Mouse (Mus musculus): ENCODE results near the gene Rnf150. TPM values are rescaled to one million over a fixed set of nuclear protein-coding genes. Genes with fewer than 3 reads are reported as not detected.

The Rnf150 gene
- polyA plus RNA-seq, 1 experiment from 2014 or later, result 0.55 TPM

DNA sequence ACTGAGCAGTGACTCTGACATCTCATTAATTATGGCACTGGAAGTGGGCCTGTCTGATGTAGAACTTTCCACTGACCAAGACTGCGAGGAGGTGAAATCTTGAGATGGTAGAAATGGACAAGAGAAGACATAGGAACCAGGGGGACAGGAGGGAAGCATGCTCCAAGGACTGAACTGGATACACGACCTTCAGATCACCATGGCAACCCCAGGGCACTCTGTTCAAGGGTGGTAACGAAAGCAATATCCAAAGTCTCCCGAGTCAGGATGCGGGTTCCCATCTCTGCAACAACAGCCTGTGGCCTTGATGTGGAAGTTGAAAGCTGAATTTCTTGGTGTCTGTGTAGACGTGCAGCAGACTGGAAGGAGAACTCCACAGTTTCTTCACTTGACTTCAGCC, 220.3 kb downstream of the Rnf150 start:
- TF ChIP-seq EP300 (optimal IDR thresholded peaks at IDR 0.05), result no peak
- TF ChIP-seq CTCF (IDR thresholded peaks at IDR 0.05; ENCODE audit: low read depth), result no peak
- no peaks in the 10 kb centered on the region for H3K4me1 ChIP-seq (replicated peaks; ENCODE audit: control insufficient read depth, insufficient read depth)
- no peak overlapping the region for H3K4me3 ChIP-seq (ENCODE audit: low read depth, low read length)
- H3K9me3 ChIP-seq (ENCODE audit: control insufficient read depth, low read length), result no peaks in the 10 kb centered on the region
- H3K36me3 ChIP-seq (ENCODE audit: control insufficient read depth, insufficient read depth, low read length), result no peaks in the 10 kb centered on the region
- DNase-seq (ENCODE audit: low spot score) (no peak), ATAC-seq (ENCODE audit: low FRiP score, low TSS enrichment) (no peak)
- no peaks in the 10 kb centered on the region for H3K27me3 ChIP-seq (ENCODE audit: control insufficient read depth, insufficient read depth, low read length)
- H3K27ac ChIP-seq (replicated peaks), result no peak overlapping the region
- WGBS, result 82% methylated on average over 6 of the region's 6 CpGs
- no peak overlapping the region for H3K9ac ChIP-seq (ENCODE audit: low read length)
- H3K4me2 ChIP-seq (replicated peaks; ENCODE audit: low read depth), result no peak overlapping the region

DNA sequence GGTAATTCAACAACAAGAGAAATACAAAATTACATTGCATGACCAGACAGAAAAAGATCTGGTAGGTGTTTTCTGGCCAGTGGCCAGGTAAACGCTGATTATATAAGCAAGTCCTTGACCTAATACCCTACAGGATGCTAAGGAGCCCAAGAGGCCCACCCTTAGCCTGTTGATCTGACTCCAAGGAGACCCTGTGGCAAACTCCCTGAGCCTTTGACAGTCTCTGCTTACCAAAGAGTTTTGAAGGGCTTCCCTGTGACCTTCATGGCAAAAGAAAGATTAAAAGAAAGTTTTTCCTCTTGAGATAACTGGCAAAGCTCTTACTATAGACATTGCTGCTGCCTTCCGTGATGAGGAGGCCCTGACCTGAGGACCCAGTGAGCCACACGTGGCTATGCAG, 222.4 kb downstream of the Rnf150 start:
- WGBS, result 51% methylated on average over 3 of the region's 3 CpGs
- H3K9me3 ChIP-seq (ENCODE audit: control insufficient read depth, low read length), result no peaks in the 10 kb centered on the region
- H3K27ac ChIP-seq (replicated peaks), result no peak overlapping the region
- H3K4me1 ChIP-seq (replicated peaks; ENCODE audit: control insufficient read depth, insufficient read depth), result no peaks in the 10 kb centered on the region
- H3K4me2 ChIP-seq (replicated peaks; ENCODE audit: low read depth), result no peak overlapping the region
- H3K9ac ChIP-seq (ENCODE audit: low read length), result no peak overlapping the region
- H3K36me3 ChIP-seq (ENCODE audit: control insufficient read depth, insufficient read depth, low read length), result no peaks in the 10 kb centered on the region
- TF ChIP-seq EP300 (optimal IDR thresholded peaks at IDR 0.05), result no peak
- TF ChIP-seq CTCF (IDR thresholded peaks at IDR 0.05; ENCODE audit: low read depth), result no peak
- no peak overlapping the region for H3K4me3 ChIP-seq (ENCODE audit: low read depth, low read length)
- H3K27me3 ChIP-seq (ENCODE audit: control insufficient read depth, insufficient read depth, low read length), result no peaks in the 10 kb centered on the region
- no peak for DNase-seq (ENCODE audit: low spot score)
- ATAC-seq (ENCODE audit: low FRiP score, low TSS enrichment), result no peak

DNA sequence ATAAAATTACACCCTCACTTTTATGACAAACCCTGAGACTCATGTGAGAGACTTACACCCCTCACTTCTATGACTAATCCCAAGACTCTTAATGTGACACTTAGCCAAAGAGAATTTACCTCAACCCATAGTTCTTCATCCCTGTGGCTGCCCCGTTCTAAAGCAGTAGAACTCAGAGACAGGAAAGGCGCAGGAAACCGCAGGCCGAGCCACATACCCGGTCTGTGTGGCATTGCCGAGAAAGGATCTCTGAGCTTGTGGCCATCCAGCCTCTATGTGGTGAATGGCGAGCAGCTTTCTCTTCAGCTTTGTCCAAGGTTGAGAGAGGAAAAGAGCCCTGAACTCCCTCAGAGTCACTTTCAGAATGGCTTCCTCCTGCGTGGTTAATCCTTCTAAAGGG, 223.5 kb downstream of the Rnf150 start:
- H3K4me1 ChIP-seq (replicated peaks; ENCODE audit: control insufficient read depth, insufficient read depth), result no peaks in the 10 kb centered on the region
- H3K27ac ChIP-seq (replicated peaks), result no peak overlapping the region
- no peak overlapping the region for H3K4me2 ChIP-seq (replicated peaks; ENCODE audit: low read depth)
- no peak overlapping the region for H3K4me3 ChIP-seq (ENCODE audit: low read depth, low read length)
- no peaks in the 10 kb centered on the region for H3K9me3 ChIP-seq (ENCODE audit: control insufficient read depth, low read length)
- ATAC-seq (ENCODE audit: low FRiP score, low TSS enrichment) (no peak), DNase-seq (ENCODE audit: low spot score) (no peak)
- TF ChIP-seq EP300 (optimal IDR thresholded peaks at IDR 0.05) (no peak), CTCF (IDR thresholded peaks at IDR 0.05; ENCODE audit: low read depth) (no peak)
- whole genome bisulfite sequencing, result 87% methylated on average over 8 of the region's 8 CpGs
- no peaks in the 10 kb centered on the region for H3K36me3 ChIP-seq (ENCODE audit: control insufficient read depth, insufficient read depth, low read length)
- no peaks in the 10 kb centered on the region for H3K27me3 ChIP-seq (ENCODE audit: control insufficient read depth, insufficient read depth, low read length)
- H3K9ac ChIP-seq (ENCODE audit: low read length), result no peak overlapping the region

DNA sequence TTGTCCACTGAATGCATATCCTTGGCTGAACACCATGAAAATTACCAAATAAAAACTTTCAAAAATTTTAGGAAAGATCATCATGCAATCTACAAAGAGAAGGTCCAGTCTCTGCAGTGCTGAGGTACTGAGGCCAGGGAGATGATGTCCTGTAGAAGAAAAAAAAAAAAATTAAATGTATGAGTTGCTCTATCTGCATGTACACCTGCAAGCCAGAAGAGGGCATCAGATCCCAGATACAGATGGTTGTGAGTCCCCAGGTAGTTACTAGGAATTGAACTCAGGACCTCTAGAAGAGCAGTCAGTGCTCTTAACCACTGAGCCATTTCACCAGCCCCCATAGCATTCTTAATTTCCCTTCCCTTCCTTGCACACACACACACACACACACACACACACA, 224.4 kb downstream of the Rnf150 start:
- TF ChIP-seq CTCF (IDR thresholded peaks at IDR 0.05; ENCODE audit: low read depth) (peak; percentile 53), EP300 (optimal IDR thresholded peaks at IDR 0.05) (no peak)
- Histone ChIP-seq H3K4me1 (replicated peaks; ENCODE audit: control insufficient read depth, insufficient read depth) (no peaks in the 10 kb centered on the region), H3K27me3 (ENCODE audit: control insufficient read depth, insufficient read depth, low read length) (no peaks in the 10 kb centered on the region), H3K27ac (replicated peaks) (no peak overlapping the region), H3K4me2 (replicated peaks; ENCODE audit: low read depth) (no peak overlapping the region), H3K36me3 (ENCODE audit: control insufficient read depth, insufficient read depth, low read length) (no peaks in the 10 kb centered on the region), H3K4me3 (ENCODE audit: low read depth, low read length) (no peak overlapping the region), H3K9ac (ENCODE audit: low read length) (no peak overlapping the region), H3K9me3 (ENCODE audit: control insufficient read depth, low read length) (no peaks in the 10 kb centered on the region)
- DNase-seq (ENCODE audit: low spot score) (no peak), ATAC-seq (ENCODE audit: low FRiP score, low TSS enrichment) (no peak)

DNA sequence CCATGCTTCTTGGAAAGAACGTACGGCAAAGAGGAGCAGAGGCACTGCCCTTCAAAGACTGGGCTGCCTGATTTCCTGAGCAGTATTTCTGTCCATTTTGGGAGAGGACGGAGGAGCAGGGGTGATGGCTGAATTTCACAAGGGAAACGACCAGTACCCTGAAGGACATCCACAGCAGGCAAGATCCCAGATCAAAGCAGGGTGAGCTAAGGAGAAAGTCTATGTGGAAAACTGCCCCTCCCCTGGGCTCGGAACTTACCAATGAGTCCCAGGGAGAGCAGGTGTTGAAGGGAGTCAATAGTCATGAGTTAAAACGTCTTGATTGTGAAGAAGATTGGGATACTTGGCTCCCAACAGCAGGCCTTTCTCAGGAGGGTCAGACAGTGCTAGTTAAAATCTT, 225.0 kb downstream of the Rnf150 start:
- Histone ChIP-seq H3K9ac (ENCODE audit: low read length) (no peak overlapping the region), H3K4me3 (ENCODE audit: low read depth, low read length) (no peak overlapping the region), H3K27me3 (ENCODE audit: control insufficient read depth, insufficient read depth, low read length) (no peaks in the 10 kb centered on the region), H3K36me3 (ENCODE audit: control insufficient read depth, insufficient read depth, low read length) (no peaks in the 10 kb centered on the region), H3K9me3 (ENCODE audit: control insufficient read depth, low read length) (no peaks in the 10 kb centered on the region), H3K27ac (replicated peaks) (no peak overlapping the region), H3K4me2 (replicated peaks; ENCODE audit: low read depth) (no peak overlapping the region), H3K4me1 (replicated peaks; ENCODE audit: control insufficient read depth, insufficient read depth) (no peaks in the 10 kb centered on the region)
- no peak for TF ChIP-seq CTCF (IDR thresholded peaks at IDR 0.05; ENCODE audit: low read depth)
- no peak for ATAC-seq (ENCODE audit: low FRiP score, low TSS enrichment)
- DNase-seq (ENCODE audit: low spot score), result no peak
- 81% methylated on average over 6 of the region's 6 CpGs for WGBS

DNA sequence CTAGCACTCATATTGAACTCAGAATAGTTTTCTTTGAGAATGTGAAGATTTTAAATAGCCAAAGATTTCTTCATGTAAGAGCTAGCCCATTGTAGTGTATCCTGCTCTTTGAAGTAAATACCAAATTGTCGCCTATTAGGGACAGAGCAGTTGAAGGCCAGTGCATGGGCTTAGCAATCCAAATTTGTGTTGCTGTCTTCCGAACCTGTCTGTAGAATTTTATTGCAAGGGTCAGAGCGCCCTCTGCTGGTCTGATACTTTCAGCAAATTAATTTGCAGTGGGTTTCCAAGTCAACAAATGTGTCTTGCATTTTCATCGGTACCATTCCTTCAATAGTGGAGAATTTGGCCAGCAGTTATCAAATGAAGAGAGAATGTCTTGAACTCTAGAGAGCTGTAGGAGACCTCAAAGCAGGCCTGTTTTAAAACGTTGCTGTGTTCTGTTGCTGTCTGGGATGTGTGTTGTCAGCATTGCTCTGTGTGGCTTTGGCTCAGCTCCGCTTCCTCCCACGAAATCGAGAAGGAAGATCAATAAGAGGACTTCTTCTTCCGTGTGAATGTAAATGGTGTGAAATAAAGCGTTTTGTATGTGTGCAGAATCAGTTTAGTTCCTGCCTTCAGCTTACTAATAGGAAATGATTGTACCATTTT, 226.3 kb downstream of the Rnf150 start:
- TF ChIP-seq CTCF (IDR thresholded peaks at IDR 0.05; ENCODE audit: low read depth) (peak; percentile 94), EP300 (optimal IDR thresholded peaks at IDR 0.05) (no peak)
- Histone ChIP-seq H3K4me2 (replicated peaks; ENCODE audit: low read depth) (no peak overlapping the region), H3K9me3 (ENCODE audit: control insufficient read depth, low read length) (no peaks in the 10 kb centered on the region), H3K36me3 (ENCODE audit: control insufficient read depth, insufficient read depth, low read length) (no peaks in the 10 kb centered on the region), H3K27ac (replicated peaks) (no peak overlapping the region), H3K4me1 (replicated peaks; ENCODE audit: control insufficient read depth, insufficient read depth) (no peaks in the 10 kb centered on the region), H3K9ac (ENCODE audit: low read length) (no peak overlapping the region), H3K4me3 (ENCODE audit: low read depth, low read length) (no peak overlapping the region), H3K27me3 (ENCODE audit: control insufficient read depth, insufficient read depth, low read length) (no peaks in the 10 kb centered on the region)
- DNase-seq (ENCODE audit: low spot score) (peak; percentile 81), ATAC-seq (ENCODE audit: low FRiP score, low TSS enrichment) (0 out of 2 replicates have a peak, but pooled peaks have one; percentile 49)
- WGBS, result 30% methylated on average over 10 of the region's 10 CpGs

All from stomach, postnatal 0 days (tissue).